17 mouse cellular contexts compared by ENCODE assay signal in genomic region chr7:19335583-19335982, GRCm38 (mm10). TPM values are rescaled to one million over a fixed set of nuclear protein-coding genes. Genes with fewer than 3 reads are reported as not detected.
DNase-seq lines count a peak whose midpoint lies in the region; ATAC-seq and TF ChIP-seq lines count a peak whose summit lies in the region.
"Had no signal": no experiment of that assay in that cellular context is flagged by ENCODE, and none has a peak within 500 bp of the region (broad histone marks: within the 10 kb centered on the region; RNA-seq: fewer than 3 reads in every experiment).

No protein-coding gene starts in this region.

- H3K36me3 ChIP-seq in kidney, postnatal 0 days (ENCODE audit: insufficient read depth, low read length) = no peaks in the 10 kb centered on the region
- no peaks in the 10 kb centered on the region for H3K36me3 ChIP-seq in kidney, embryonic 16.5 days (ENCODE audit: insufficient read depth, low read length)
- peaks cover 0 to 3% of the 10 kb centered on the region in 2 experiments for H3K36me3 ChIP-seq in CH12.LX (replicated peaks in 1 of 2; ENCODE audit: control insufficient read depth in 1 of 2, insufficient read depth in 1 of 2, low read length in 1 of 2)
- no peaks in the 10 kb centered on the region for H3K36me3 ChIP-seq in liver, postnatal 0 days (replicated peaks; ENCODE audit: insufficient read depth, low read length)
- H3K36me3 ChIP-seq in hindbrain, embryonic 13.5 days = no peaks in the 10 kb centered on the region
- H3K36me3 ChIP-seq: forebrain, embryonic 12.5 days; limb, embryonic 12.5 days; midbrain, embryonic 10.5 days had no signal

- H3K4me2 ChIP-seq in kidney, postnatal 0 days (ENCODE audit: low read length) = no peak overlapping the region
- H3K4me2 ChIP-seq in kidney, embryonic 16.5 days (replicated peaks; ENCODE audit: low read depth, low read length) = no peak overlapping the region
- no peak overlapping the region for H3K4me2 ChIP-seq in CH12.LX (ENCODE audit: insufficient read depth, low read depth, poor library complexity, severe bottlenecking)
- H3K4me2 ChIP-seq in liver, postnatal 0 days (ENCODE audit: low read depth, low read length) = no peak overlapping the region
- H3K4me2 ChIP-seq in hindbrain, embryonic 13.5 days = no peak overlapping the region
- H3K4me2 ChIP-seq: forebrain, embryonic 12.5 days; limb, embryonic 12.5 days had no signal

- intact Hi-C loops in left cerebral cortex, adult 2 months (cut with DNase I) = no loop called here

- dilution Hi-C loops in CH12.LX (cut with MboI; ENCODE audit: extremely low pct_ligation_motif_present, extremely low pct_unique_long_range_greater_than_20kb, low sequenced_read_pairs) = no loop called here

- no peaks in the 10 kb centered on the region for H3K9me3 ChIP-seq in kidney, postnatal 0 days (replicated peaks; ENCODE audit: low read length)
- no peaks in the 10 kb centered on the region for H3K9me3 ChIP-seq in kidney, embryonic 16.5 days (ENCODE audit: low read length)
- H3K9me3 ChIP-seq in CH12.LX (replicated peaks; ENCODE audit: low read length) = no peaks in the 10 kb centered on the region
- no peaks in the 10 kb centered on the region for H3K9me3 ChIP-seq in liver, postnatal 0 days (ENCODE audit: low read length)
- no peaks in the 10 kb centered on the region for H3K9me3 ChIP-seq in hindbrain, embryonic 13.5 days
- H3K9me3 ChIP-seq: forebrain, embryonic 12.5 days; limb, embryonic 12.5 days; midbrain, embryonic 10.5 days had no signal

- no peaks in the 10 kb centered on the region for H3K27me3 ChIP-seq in kidney, postnatal 0 days (ENCODE audit: insufficient read depth, low read length)
- H3K27me3 ChIP-seq in kidney, embryonic 16.5 days (ENCODE audit: insufficient read depth, low read length) = no peaks in the 10 kb centered on the region
- H3K27me3 ChIP-seq in CH12.LX (replicated peaks) = peaks cover 14% of the 10 kb centered on the region
- H3K27me3 ChIP-seq in liver, postnatal 0 days (ENCODE audit: insufficient read depth, low read length) = no peaks in the 10 kb centered on the region
- peaks cover 13% of the 10 kb centered on the region; the same call in 1 of the 2 replicates for H3K27me3 ChIP-seq in hindbrain, embryonic 13.5 days
- H3K27me3 ChIP-seq: Patski had no signal

- H3K27ac ChIP-seq in kidney, postnatal 0 days = no peak overlapping the region
- H3K27ac ChIP-seq in kidney, embryonic 16.5 days (ENCODE audit: low read length) = no peak overlapping the region
- no peak overlapping the region for H3K27ac ChIP-seq in CH12.LX (ENCODE audit: insufficient read depth, low read depth)
- no peak overlapping the region for H3K27ac ChIP-seq in liver, postnatal 0 days (ENCODE audit: low read depth)
- H3K27ac ChIP-seq in hindbrain, embryonic 13.5 days = no peak overlapping the region
- no peak overlapping the region for H3K27ac ChIP-seq in left cerebral cortex, adult 2 months
- H3K27ac ChIP-seq: forebrain, embryonic 12.5 days; limb, embryonic 12.5 days; midbrain, embryonic 10.5 days had no signal

- WGBS in kidney, postnatal 0 days = 42% methylated on average over 3 of the region's 3 CpGs
- WGBS in kidney, embryonic 16.5 days = 34% methylated on average over 3 of the region's 3 CpGs
- 38% methylated on average over 3 of the region's 3 CpGs for WGBS in liver, postnatal 0 days (ENCODE audit: insufficient replicate concordance)
- 48% methylated on average over 3 of the region's 3 CpGs for WGBS in hindbrain, embryonic 13.5 days

- in situ Hi-C loops in CH12.LX (cut with MboI; ENCODE audit: low pct_ligation_motif_present, low pct_unique_long_range_greater_than_20kb, low sequenced_read_pairs) = no loop called here

- no peak for TF ChIP-seq CTCF in kidney, postnatal 0 days (IDR thresholded peaks at IDR 0.05; ENCODE audit: low read depth)
- no peak for TF ChIP-seq CTCF in CH12.LX (conservative IDR thresholded peaks at IDR 0.05 in 1 of 2, IDR thresholded peaks at IDR 0.05 in 1 of 2; ENCODE audit: low read depth in 2 of 2, low read length in 2 of 2)
- TF ChIP-seq CTCF in liver, postnatal 0 days (IDR thresholded peaks at IDR 0.05; ENCODE audit: low read depth) = no peak
- TF ChIP-seq CTCF in left cerebral cortex, adult 2 months (IDR thresholded peaks at IDR 0.05) = no peak

- DNase-seq in kidney, postnatal 0 days (ENCODE audit: low spot score) = peak; percentile 43
- peak; percentile 81 for DNase-seq in CH12.LX (ENCODE audit: extremely low read depth)
- DNase-seq in ZHBTc4 (ENCODE audit: low read depth, low spot score) = peak; percentile 82
- DNase-seq in liver, postnatal 0 days = no peak
- no peak for DNase-seq in urinary bladder, postnatal 4 days (ENCODE audit: low spot score in 2 of 2)
- DNase-seq in left cerebral cortex, adult 2 months (ENCODE audit: extremely low spot score in 1 of 2, low spot score in 2 of 2) = no peak
- DNase-seq: adrenal gland, postnatal 25 days; cerebellum, adult 11 months; gastrocnemius, postnatal 10 days; heart, postnatal 10 days had no signal

- TF ChIP-seq POLR2A in CH12.LX (IDR thresholded peaks at IDR 0.05; ENCODE audit: low read depth, low read length) = no peak

- H3K4me1 ChIP-seq in kidney, postnatal 0 days (replicated peaks; ENCODE audit: insufficient read depth, low read length) = 0 out of 2 replicates have a peak, but pooled peaks cover 3% of the 10 kb centered on the region
- H3K4me1 ChIP-seq in kidney, embryonic 16.5 days (ENCODE audit: insufficient read depth, low read length) = peaks cover 11% of the 10 kb centered on the region
- peaks cover 17 to 36% of the 10 kb centered on the region in 2 experiments for H3K4me1 ChIP-seq in CH12.LX (ENCODE audit: control insufficient read depth in 1 of 2, insufficient read depth in 2 of 2)
- peaks cover 8% of the 10 kb centered on the region for H3K4me1 ChIP-seq in liver, postnatal 0 days (ENCODE audit: insufficient read depth)
- H3K4me1 ChIP-seq in hindbrain, embryonic 13.5 days (replicated peaks) = peaks cover 16% of the 10 kb centered on the region
- H3K4me1 ChIP-seq: forebrain, embryonic 12.5 days had no signal

- peak; percentile 50; the same call in 1 of the 2 replicates for ATAC-seq in kidney, postnatal 0 days (replicated peaks; ENCODE audit: low FRiP score, low read depth)
- no peak for ATAC-seq in kidney, embryonic 16.5 days (ENCODE audit: low FRiP score, low TSS enrichment)
- 0 out of 2 replicates have a peak, but pooled peaks have one; percentile 43 for ATAC-seq in liver, postnatal 0 days
- no peak for ATAC-seq in hindbrain, embryonic 13.5 days (ENCODE audit: low FRiP score)
- ATAC-seq: Patski had no signal

- TF ChIP-seq EP300 in CH12.LX (IDR thresholded peaks at IDR 0.05; ENCODE audit: low read length) = no peak
- no peak for TF ChIP-seq EP300 in liver, postnatal 0 days (IDR thresholded peaks at IDR 0.05; ENCODE audit: low read depth)

- TF ChIP-seq RAD21 in CH12.LX (IDR thresholded peaks at IDR 0.05; ENCODE audit: low read depth, low read length) = no peak

- H3K4me3 ChIP-seq in kidney, postnatal 0 days (replicated peaks; ENCODE audit: low read depth, low read length) = no peak overlapping the region
- H3K4me3 ChIP-seq in kidney, embryonic 16.5 days (ENCODE audit: low read length) = no peak overlapping the region
- H3K4me3 ChIP-seq in CH12.LX (replicated peaks in 1 of 3; ENCODE audit: low read depth in 2 of 3, low read length in 2 of 3, poor library complexity in 1 of 3) = no peak overlapping the region
- H3K4me3 ChIP-seq in liver, postnatal 0 days (ENCODE audit: low read depth, low read length) = no peak overlapping the region
- H3K4me3 ChIP-seq in hindbrain, embryonic 13.5 days = no peak overlapping the region
- H3K4me3 ChIP-seq in left cerebral cortex, adult 2 months = no peak overlapping the region
- H3K4me3 ChIP-seq: forebrain, embryonic 12.5 days; limb, embryonic 12.5 days; midbrain, embryonic 10.5 days had no signal

- no peak overlapping the region for H3K9ac ChIP-seq in kidney, postnatal 0 days (ENCODE audit: low read depth, low read length)
- H3K9ac ChIP-seq in kidney, embryonic 16.5 days (replicated peaks; ENCODE audit: low read length) = no peak overlapping the region
- no peak overlapping the region for H3K9ac ChIP-seq in CH12.LX (ENCODE audit: insufficient read depth, low read depth)
- no peak overlapping the region for H3K9ac ChIP-seq in liver, postnatal 0 days (replicated peaks)
- no peak overlapping the region for H3K9ac ChIP-seq in hindbrain, embryonic 13.5 days
- H3K9ac ChIP-seq: forebrain, embryonic 12.5 days; limb, embryonic 12.5 days had no signal

- H3K79me2 ChIP-seq in CH12.LX (replicated peaks; ENCODE audit: control insufficient read depth, extremely low read depth, insufficient read depth, poor library complexity, severe bottlenecking) = no peaks in the 10 kb centered on the region

RNA-seq across cellular contexts. Expression of gene Ercc1, which starts 9.0 kb away (rescaled TPM):
- polyA plus RNA-seq in kidney, postnatal 0 days (2015; fragmentation: Nextera tagmentation; extraction: Ambion mirVana) = 68.4 and 68.8 TPM in 2 replicates
- polyA plus RNA-seq in kidney, embryonic 16.5 days (2015; fragmentation: Nextera tagmentation; extraction: Ambion mirVana) = 81.8 and 86.1 TPM in 2 replicates
- 27.7 and 31.1 TPM in 2 replicates for total RNA-seq in CH12.LX (2012; rRNA removed)
- 25.3 and 26.9 TPM in 2 replicates for total RNA-seq in CH12.LX (2014; rRNA removed)
- polyA plus RNA-seq in CH12.LX (2012; ENCODE audit: insufficient read length, low read depth) = 28.2 and 29.8 TPM in 2 replicates
- 9.6 and 9.8 TPM in 2 replicates for polyA plus RNA-seq in liver, postnatal 0 days (2015; fragmentation: Nextera tagmentation; extraction: Ambion mirVana)
- 84.9 and 96.6 TPM in 2 replicates for polyA plus RNA-seq in hindbrain, embryonic 13.5 days (2015; fragmentation: Nextera tagmentation; extraction: Ambion mirVana)
- 10 to 100 TPM; 48.9 to 51.8 TPM for total RNA-seq in left cerebral cortex, adult 2 months (2021)

RNA-seq across cellular contexts. Expression of gene Cd3eap, which starts 23.7 kb away (rescaled TPM):
- 16.7 and 17.7 TPM in 2 replicates for polyA plus RNA-seq in kidney, postnatal 0 days (2015; fragmentation: Nextera tagmentation; extraction: Ambion mirVana)
- 25.0 and 27.7 TPM in 2 replicates for polyA plus RNA-seq in kidney, embryonic 16.5 days (2015; fragmentation: Nextera tagmentation; extraction: Ambion mirVana)
- total RNA-seq in CH12.LX (2012; rRNA removed) = 22.6 and 33.2 TPM in 2 replicates
- 14.4 and 15.9 TPM in 2 replicates for total RNA-seq in CH12.LX (2014; rRNA removed)
- 36.8 and 36.9 TPM in 2 replicates for polyA plus RNA-seq in CH12.LX (2012; ENCODE audit: insufficient read length, low read depth)
- 7.7 and 7.8 TPM in 2 replicates for polyA plus RNA-seq in liver, postnatal 0 days (2015; fragmentation: Nextera tagmentation; extraction: Ambion mirVana)
- polyA plus RNA-seq in hindbrain, embryonic 13.5 days (2015; fragmentation: Nextera tagmentation; extraction: Ambion mirVana) = 20.9 and 22.1 TPM in 2 replicates
- 10 to 100 TPM; 17.0 to 17.8 TPM for total RNA-seq in left cerebral cortex, adult 2 months (2021)

RNA-seq across cellular contexts. Expression of gene Ppp1r13l, which starts 24.0 kb away (rescaled TPM):
- polyA plus RNA-seq in kidney, postnatal 0 days (2015; fragmentation: Nextera tagmentation; extraction: Ambion mirVana) = 3.0 and 4.0 TPM in 2 replicates
- polyA plus RNA-seq in kidney, embryonic 16.5 days (2015; fragmentation: Nextera tagmentation; extraction: Ambion mirVana) = 3.3 and 4.0 TPM in 2 replicates
- total RNA-seq in CH12.LX (2012; rRNA removed) (0.42 and 0.68 TPM in 2 replicates), CH12.LX (2014; rRNA removed) (0.11 TPM in 1 of 2 replicates, not detected in the other)
- 1.3 and 1.4 TPM in 2 replicates for polyA plus RNA-seq in CH12.LX (2012; ENCODE audit: insufficient read length, low read depth)
- polyA plus RNA-seq in liver, postnatal 0 days (2015; fragmentation: Nextera tagmentation; extraction: Ambion mirVana) = 0.47 and 0.69 TPM in 2 replicates
- polyA plus RNA-seq in hindbrain, embryonic 13.5 days (2015; fragmentation: Nextera tagmentation; extraction: Ambion mirVana) = 1.4 and 2.2 TPM in 2 replicates
- total RNA-seq in left cerebral cortex, adult 2 months (2021) = 1 to 10 TPM; 7.7 to 7.8 TPM

RNA-seq across cellular contexts. Expression of gene Fosb, which starts 25.7 kb away (rescaled TPM):
- polyA plus RNA-seq in kidney, postnatal 0 days (2015; fragmentation: Nextera tagmentation; extraction: Ambion mirVana) = 0.11 TPM in 2 replicates
- 0.17 and 0.22 TPM in 2 replicates for polyA plus RNA-seq in kidney, embryonic 16.5 days (2015; fragmentation: Nextera tagmentation; extraction: Ambion mirVana)
- total RNA-seq in CH12.LX (2012; rRNA removed) (0.08 and 0.13 TPM in 2 replicates), CH12.LX (2014; rRNA removed) (not detected in 2 replicates)
- polyA plus RNA-seq in CH12.LX (2012; ENCODE audit: insufficient read length, low read depth) = 0.27 and 0.56 TPM in 2 replicates
- polyA plus RNA-seq in liver, postnatal 0 days (2015; fragmentation: Nextera tagmentation; extraction: Ambion mirVana) = 0.06 TPM in 1 of 2 replicates, not detected in the other
- polyA plus RNA-seq in hindbrain, embryonic 13.5 days (2015; fragmentation: Nextera tagmentation; extraction: Ambion mirVana) = 0.06 and 0.08 TPM in 2 replicates
- total RNA-seq in left cerebral cortex, adult 2 months (2021) = 10 to 100 TPM; 27.0 to 59.5 TPM
- polyA plus RNA-seq: forebrain, embryonic 12.5 days; neural tube, embryonic 11.5 days had no signal

RNA-seq across cellular contexts. Expression of gene Ercc2, which starts 46.2 kb away (rescaled TPM):
- polyA plus RNA-seq in kidney, postnatal 0 days (2015; fragmentation: Nextera tagmentation; extraction: Ambion mirVana) = 11.0 and 11.5 TPM in 2 replicates
- polyA plus RNA-seq in kidney, embryonic 16.5 days (2015; fragmentation: Nextera tagmentation; extraction: Ambion mirVana) = 16.7 and 19.0 TPM in 2 replicates
- 40.6 and 43.8 TPM in 2 replicates for total RNA-seq in CH12.LX (2012; rRNA removed)
- total RNA-seq in CH12.LX (2014; rRNA removed) = 29.0 and 30.0 TPM in 2 replicates
- polyA plus RNA-seq in CH12.LX (2012; ENCODE audit: insufficient read length, low read depth) = 31.7 and 33.5 TPM in 2 replicates
- polyA plus RNA-seq in liver, postnatal 0 days (2015; fragmentation: Nextera tagmentation; extraction: Ambion mirVana) = 3.8 and 4.6 TPM in 2 replicates
- 20.9 and 28.4 TPM in 2 replicates for polyA plus RNA-seq in hindbrain, embryonic 13.5 days (2015; fragmentation: Nextera tagmentation; extraction: Ambion mirVana)
- total RNA-seq in left cerebral cortex, adult 2 months (2021) = 10 to 100 TPM; 37.2 TPM

Comparison
In these comparisons a context has a peak if more than half of its experiments do, and no peak if none do; other contexts are left out.
1. ATAC-seq: peak in kidney, postnatal 0 days (single experiment) and liver, postnatal 0 days (single experiment); none in kidney, embryonic 16.5 days (single experiment) and hindbrain, embryonic 13.5 days (single experiment).
2. DNase-seq: peak in kidney, postnatal 0 days (single experiment), CH12.LX (single experiment) and ZHBTc4 (single experiment); none in liver, postnatal 0 days (single experiment), urinary bladder, postnatal 4 days (0 of 2) and left cerebral cortex, adult 2 months (0 of 2).